Mouse (Mus musculus): Measurements from ENCODE around the gene Trim58. TPM values are rescaled to one million over a fixed set of nuclear protein-coding genes. Genes with fewer than 3 reads are reported as not detected.

Trim58 gene
- 8.3 and 10.1 TPM in 2 replicates for polyA plus RNA-seq (2012; rRNA removed)

DNA sequence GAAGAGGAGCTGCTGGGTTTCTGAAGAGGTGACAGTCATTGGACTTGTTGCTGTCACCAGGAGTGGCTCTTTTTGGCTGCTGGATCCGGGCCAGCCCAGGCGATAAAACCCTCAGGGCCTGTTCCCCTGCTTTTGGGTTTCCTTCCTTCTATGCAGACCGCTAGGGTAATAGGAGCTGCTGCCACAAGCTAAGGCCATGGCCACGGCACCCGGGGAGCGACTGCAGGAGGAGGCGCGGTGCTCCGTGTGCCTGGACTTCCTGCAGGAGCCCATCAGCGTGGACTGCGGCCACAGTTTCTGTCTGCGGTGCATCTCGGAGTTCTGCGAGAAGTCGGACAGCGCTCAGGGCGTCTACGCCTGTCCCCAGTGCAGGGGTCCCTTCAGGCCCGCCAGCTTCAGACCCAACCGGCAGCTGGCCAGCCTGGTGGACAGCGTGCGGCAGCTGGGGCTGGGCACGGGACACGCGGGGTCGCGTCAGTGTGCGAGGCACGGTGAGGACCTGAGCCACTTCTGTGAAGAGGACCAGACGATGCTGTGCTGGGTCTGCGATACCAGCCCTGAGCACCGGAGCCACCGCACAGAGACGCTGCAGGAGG lies at the start of gene Trim58:
Gene Trim58 (plus strand): TSS at position 194 of the 596 bp plus-strand sequence.

GRCm38 (mm10) chr11:58594814-58595213 lies 45.5 kb upstream of the Trim58 start, which contains the start of gene Olfr324:
Gene Olfr324, plus strand, starts transcription at chr11:58595114.

DNA sequence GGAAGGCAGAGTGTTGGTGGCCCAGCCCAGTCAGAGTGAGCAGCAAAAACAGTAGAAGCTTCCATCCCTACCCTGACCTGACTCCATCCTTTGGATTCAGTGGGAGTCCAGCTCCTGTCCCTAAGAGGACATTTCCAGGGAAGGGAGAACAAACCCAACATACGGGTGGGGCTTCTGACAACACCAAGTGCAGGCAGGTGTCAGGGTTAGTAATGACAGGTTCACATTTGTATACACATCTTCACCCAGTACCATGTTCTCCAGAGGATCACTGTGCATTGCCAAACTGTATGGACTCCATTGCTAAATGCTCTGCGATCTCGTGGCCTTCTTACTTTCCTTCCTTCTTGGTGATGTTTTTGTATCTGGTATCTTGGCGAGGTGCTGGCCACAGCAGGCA lies 24.3 kb upstream of the Trim58 start, which contains the start of gene 2210407C18Rik:
Gene 2210407C18Rik (minus strand): TSS at position 101 of the 400 bp plus-strand sequence.

GRCm38 (mm10) chr11:58630401-58630800 lies 9.9 kb upstream of the Trim58 start, which contains the start of gene Olfr323:
Gene Olfr323, minus strand, starts transcription at chr11:58630501.

GRCm38 (mm10) chr11:58658596-58658995 lies 18.3 kb downstream of the Trim58 start, which contains the start of gene Olfr322:
Gene Olfr322, plus strand, starts transcription at chr11:58658782.

GRCm38 (mm10) chr11:58680799-58681198 lies 40.5 kb downstream of the Trim58 start, which contains the start of gene Olfr320:
Gene Olfr320, plus strand, starts transcription at chr11:58681099.

DNA sequence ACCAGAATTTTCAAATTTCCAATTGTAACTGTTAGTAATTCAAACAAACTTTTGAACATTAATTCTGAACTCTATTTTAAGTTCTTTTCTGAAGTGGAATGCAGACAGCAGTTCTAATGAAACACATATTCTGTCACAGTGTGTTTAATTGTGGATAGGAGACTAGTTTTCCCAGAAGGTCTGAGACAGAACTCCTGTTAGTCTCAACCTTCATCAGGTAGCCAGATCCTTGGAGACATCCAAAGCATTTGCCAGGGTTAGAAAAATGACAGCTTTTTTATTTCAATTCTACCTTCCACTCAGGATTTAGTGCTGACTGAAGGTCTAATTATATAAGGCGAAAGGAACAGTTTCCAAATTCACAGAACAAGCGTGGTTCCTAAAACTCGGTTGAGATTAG lies 58.6 kb downstream of the Trim58 start, which contains the start of gene Olfr319:
Gene Olfr319 (plus strand): TSS at position 301 of the 400 bp plus-strand sequence.

Other genes starting within 250 kb of the Trim58 start
- gene 1810065E05Rik, start 219.4 kb upstream of the Trim58 start, polyA plus RNA-seq (2012; rRNA removed) = not detected in 2 replicates
- not detected in 2 replicates for gene Gm12253, start 207.9 kb upstream of the Trim58 start, polyA plus RNA-seq (2012; rRNA removed)
- not detected in 2 replicates for gene Lypd9, start 187.5 kb upstream of the Trim58 start, polyA plus RNA-seq (2012; rRNA removed)
- not detected in 2 replicates for gene Olfr30, start 178.2 kb upstream of the Trim58 start, polyA plus RNA-seq (2012; rRNA removed)
- not detected in 2 replicates for gene Olfr332, start 147.9 kb upstream of the Trim58 start, polyA plus RNA-seq (2012; rRNA removed)
- not detected in 2 replicates for gene Olfr331, start 137.9 kb upstream of the Trim58 start, polyA plus RNA-seq (2012; rRNA removed)
- not detected in 2 replicates for gene Olfr330, start 105.6 kb upstream of the Trim58 start, polyA plus RNA-seq (2012; rRNA removed)
- gene Olfr329-ps, start 94.0 kb upstream of the Trim58 start, polyA plus RNA-seq (2012; rRNA removed) = not detected in 2 replicates
- gene Olfr328, start 84.8 kb upstream of the Trim58 start, polyA plus RNA-seq (2012; rRNA removed) = not detected in 2 replicates
- not detected in 2 replicates for gene Olfr224, start 69.9 kb upstream of the Trim58 start, polyA plus RNA-seq (2012; rRNA removed)
- gene Olfr325, start 62.7 kb upstream of the Trim58 start, polyA plus RNA-seq (2012; rRNA removed) = not detected in 2 replicates
- gene Olfr324, start 45.4 kb upstream of the Trim58 start, polyA plus RNA-seq (2012; rRNA removed) = not detected in 2 replicates
- not detected in 2 replicates for gene 2210407C18Rik, start 24.4 kb upstream of the Trim58 start, polyA plus RNA-seq (2012; rRNA removed)
- not detected in 2 replicates for gene Olfr323, start 10.0 kb upstream of the Trim58 start, polyA plus RNA-seq (2012; rRNA removed)
- 0.03 TPM in 2 replicates for gene Olfr322, start 18.3 kb downstream of the Trim58 start, polyA plus RNA-seq (2012; rRNA removed)
- gene Olfr320, start 40.6 kb downstream of the Trim58 start, polyA plus RNA-seq (2012; rRNA removed) = not detected in 2 replicates
- gene Olfr319, start 58.7 kb downstream of the Trim58 start, polyA plus RNA-seq (2012; rRNA removed) = not detected in 2 replicates
- gene Olfr318, start 83.5 kb downstream of the Trim58 start, polyA plus RNA-seq (2012; rRNA removed) = not detected in 2 replicates
- gene Olfr317, start 98.7 kb downstream of the Trim58 start, polyA plus RNA-seq (2012; rRNA removed) = not detected in 2 replicates
- not detected in 2 replicates for gene Olfr316, start 112.3 kb downstream of the Trim58 start, polyA plus RNA-seq (2012; rRNA removed)
- not detected in 2 replicates for gene Olfr315, start 132.7 kb downstream of the Trim58 start, polyA plus RNA-seq (2012; rRNA removed)
- not detected in 2 replicates for gene Olfr314, start 142.5 kb downstream of the Trim58 start, polyA plus RNA-seq (2012; rRNA removed)
- gene Fam183b, start 161.5 kb downstream of the Trim58 start, polyA plus RNA-seq (2012; rRNA removed) = 0.07 TPM in 1 of 2 replicates, not detected in the other
- gene Olfr313, start 174.5 kb downstream of the Trim58 start, polyA plus RNA-seq (2012; rRNA removed) = not detected in 2 replicates
- not detected in 2 replicates for gene Olfr312, start 188.8 kb downstream of the Trim58 start, polyA plus RNA-seq (2012; rRNA removed)
- gene Olfr311, start 198.8 kb downstream of the Trim58 start, polyA plus RNA-seq (2012; rRNA removed) = not detected in 2 replicates
- 2.5 and 2.6 TPM in 2 replicates for gene Gm12258, start 206.7 kb downstream of the Trim58 start, polyA plus RNA-seq (2012; rRNA removed)
- 1.6 and 1.8 TPM in 2 replicates for gene 2810021J22Rik, start 226.8 kb downstream of the Trim58 start, polyA plus RNA-seq (2012; rRNA removed)